Mouse (Mus musculus) MN1 (cell line): ENCODE measurements around the gene Atoh8.

ENCODE experiments used
- DNase-seq: peaks from one replicate; pipeline ENCODE4 v3.0.0-alpha.2; 2016; ENCODE audit warnings: low spot score

Atoh8 gene

GRCm38 (mm10) chr6:72254588-72255075, 19.3 kb upstream of the Atoh8 start:
- DNase-seq = no peak

- no peak for DNase-seq
Measured at GRCm38 (mm10) chr6:72253911-72254587, 18.7 kb upstream of the Atoh8 start.

GRCm38 (mm10) chr6:72253168-72253567, 17.8 kb upstream of the Atoh8 start:
- DNase-seq = no peak

GRCm38 (mm10) chr6:72252433-72252832, 17.1 kb upstream of the Atoh8 start:
- DNase-seq = no peak

GRCm38 (mm10) chr6:72249981-72250380, 14.6 kb upstream of the Atoh8 start:
- DNase-seq = no peak

GRCm38 (mm10) chr6:72248150-72248914, 13.0 kb upstream of the Atoh8 start:
- DNase-seq = no peak

GRCm38 (mm10) chr6:72246303-72246702, 10.9 kb upstream of the Atoh8 start:
- no peak for DNase-seq

GRCm38 (mm10) chr6:72244569-72245285, 9.3 kb upstream of the Atoh8 start:
- DNase-seq = peak; percentile 43

- DNase-seq = peak; percentile 67
Measured at GRCm38 (mm10) chr6:72244144-72244549, 8.8 kb upstream of the Atoh8 start.

GRCm38 (mm10) chr6:72242532-72243320, 7.3 kb upstream of the Atoh8 start:
- no peak for DNase-seq

- no peak for DNase-seq
Measured at GRCm38 (mm10) chr6:72241843-72242154, 6.4 kb upstream of the Atoh8 start.

- DNase-seq = no peak
Measured at GRCm38 (mm10) chr6:72241133-72241842, 5.9 kb upstream of the Atoh8 start.

GRCm38 (mm10) chr6:72240042-72240441, 4.7 kb upstream of the Atoh8 start:
- DNase-seq = no peak

GRCm38 (mm10) chr6:72237035-72237434, 1.7 kb upstream of the Atoh8 start:
- DNase-seq = peak; percentile 91

- DNase-seq = peak; percentile 27
Measured at GRCm38 (mm10) chr6:72235807-72236407, 530 bp upstream of the Atoh8 start.

- peak; percentile 62 for DNase-seq
Measured at GRCm38 (mm10) chr6:72234372-72235097, 842 bp downstream of the Atoh8 start.

- no peak for DNase-seq
Measured at GRCm38 (mm10) chr6:72233950-72234349, 1.4 kb downstream of the Atoh8 start.

- no peak for DNase-seq
Measured at GRCm38 (mm10) chr6:72232870-72233269, 2.5 kb downstream of the Atoh8 start.

- no peak for DNase-seq
Measured at GRCm38 (mm10) chr6:72232411-72232810, 3.0 kb downstream of the Atoh8 start.

- DNase-seq = peak; percentile 46
Measured at GRCm38 (mm10) chr6:72230875-72231274, 4.5 kb downstream of the Atoh8 start.
